In genomic region chr2:129908701-129909425, GRCm38 (mm10) we compare ENCODE assay signal across 8 mouse cellular contexts.
DNase-seq lines count a peak whose midpoint lies in the region; ATAC-seq and TF ChIP-seq lines count a peak whose summit lies in the region.

No protein-coding gene starts in this region.

- TF ChIP-seq CTCF in gastrocnemius, adult 2 months (IDR thresholded peaks at IDR 0.05), result no peak

- H3K4me1 ChIP-seq in embryonic facial prominence, embryonic 13.5 days, result peaks cover 15% of the 10 kb centered on the region
- H3K4me1 ChIP-seq in intestine, embryonic 14.5 days (replicated peaks; ENCODE audit: control insufficient read depth, insufficient read depth, low read length), result peaks cover 4% of the 10 kb centered on the region; the same call in 1 of the 2 replicates
- H3K4me1 ChIP-seq in neural tube, embryonic 15.5 days, result peaks cover 15% of the 10 kb centered on the region

- ATAC-seq in embryonic facial prominence, embryonic 13.5 days (ENCODE audit: insufficient number of reproducible peaks, insufficient read depth, low FRiP score, low TSS enrichment, low read depth), result peak; percentile 43; the same call in 1 of the 2 replicates
- peak; percentile 64; the same call in 1 of the 2 replicates for ATAC-seq in intestine, embryonic 14.5 days (replicated peaks; ENCODE audit: low FRiP score, low TSS enrichment, low read depth)
- peak; percentile 94 for ATAC-seq in neural tube, embryonic 15.5 days (ENCODE audit: low FRiP score)

- no peaks in the 10 kb centered on the region for H3K36me3 ChIP-seq in embryonic facial prominence, embryonic 13.5 days
- no peaks in the 10 kb centered on the region for H3K36me3 ChIP-seq in intestine, embryonic 14.5 days (ENCODE audit: control insufficient read depth, insufficient read depth, low read length)
- H3K36me3 ChIP-seq in neural tube, embryonic 15.5 days, result no peaks in the 10 kb centered on the region

- H3K4me3 ChIP-seq in embryonic facial prominence, embryonic 13.5 days, result peak overlapping the region; percentile 36
- peak overlapping the region; percentile 25 for H3K4me3 ChIP-seq in intestine, embryonic 14.5 days (ENCODE audit: low read depth, low read length)
- H3K4me3 ChIP-seq in neural tube, embryonic 15.5 days (replicated peaks), result peak overlapping the region; percentile 50
- H3K4me3 ChIP-seq in gastrocnemius, adult 2 months, result no peak overlapping the region

- WGBS in embryonic facial prominence, embryonic 13.5 days, result 2% methylated on average over 28 of the region's 28 CpGs
- WGBS in intestine, embryonic 14.5 days, result 3% methylated on average over 28 of the region's 28 CpGs
- WGBS in neural tube, embryonic 15.5 days, result 1% methylated on average over 28 of the region's 28 CpGs

- H3K27ac ChIP-seq in embryonic facial prominence, embryonic 13.5 days, result no peak overlapping the region
- no peak overlapping the region for H3K27ac ChIP-seq in intestine, embryonic 14.5 days (ENCODE audit: low read depth)
- H3K27ac ChIP-seq in neural tube, embryonic 15.5 days (replicated peaks), result peak overlapping the region; percentile 84
- H3K27ac ChIP-seq in gastrocnemius, adult 2 months, result no peak overlapping the region

- peak overlapping the region; percentile 64 for H3K4me2 ChIP-seq in embryonic facial prominence, embryonic 13.5 days
- peak overlapping the region; percentile 54 for H3K4me2 ChIP-seq in intestine, embryonic 14.5 days (ENCODE audit: low read length)
- H3K4me2 ChIP-seq in neural tube, embryonic 15.5 days, result peak overlapping the region; percentile 84

- intact Hi-C loops in gastrocnemius, adult 2 months (cut with DNase I), result loop anchor here (5.0 to 10.0 kb wide), 2 partner anchors 148 to 336 kb away; no protein-coding TSS in a partner anchor

- H3K9ac ChIP-seq in embryonic facial prominence, embryonic 13.5 days, result peak overlapping the region; percentile 57; the same call in 1 of the 2 replicates
- 0 out of 2 replicates have a peak overlapping the region, but pooled peaks have one; percentile 22 for H3K9ac ChIP-seq in intestine, embryonic 14.5 days (ENCODE audit: low read length)
- H3K9ac ChIP-seq in neural tube, embryonic 15.5 days (replicated peaks), result peak overlapping the region; percentile 55

- peak; percentile 45 for DNase-seq in ovary, postnatal 36 days (ENCODE audit: low spot score)
- no peak for DNase-seq in ovary, postnatal 14 days (ENCODE audit: low spot score)
- DNase-seq in intestine, embryonic 14.5 days (ENCODE audit: low spot score), result peak; percentile 65
- peak; percentile 63 to 77 for DNase-seq in left cerebral cortex, adult 8-10 months (ENCODE audit: low spot score in 2 of 2)
- no peak for DNase-seq in gastrocnemius, adult 2 months
- DNase-seq in T-cell, adult 2 months (ENCODE audit: low spot score), result no peak

- peaks cover 39% of the 10 kb centered on the region for H3K27me3 ChIP-seq in embryonic facial prominence, embryonic 13.5 days
- H3K27me3 ChIP-seq in intestine, embryonic 14.5 days (replicated peaks; ENCODE audit: control insufficient read depth, insufficient read depth, low read length), result 0 out of 2 replicates have a peak, but pooled peaks cover 3% of the 10 kb centered on the region
- H3K27me3 ChIP-seq in neural tube, embryonic 15.5 days (replicated peaks), result no peaks in the 10 kb centered on the region; the same call in 1 of the 2 replicates

- no peaks in the 10 kb centered on the region for H3K9me3 ChIP-seq in embryonic facial prominence, embryonic 13.5 days
- H3K9me3 ChIP-seq in intestine, embryonic 14.5 days (ENCODE audit: control insufficient read depth, low read length), result no peaks in the 10 kb centered on the region
- no peaks in the 10 kb centered on the region for H3K9me3 ChIP-seq in neural tube, embryonic 15.5 days (replicated peaks)

Comparison
In these comparisons a context has a peak if more than half of its experiments do, and no peak if none do; other contexts are left out.
1. DNase-seq: peak in ovary, postnatal 36 days (single experiment), intestine, embryonic 14.5 days (single experiment) and left cerebral cortex, adult 8-10 months (2 of 2); none in ovary, postnatal 14 days (single experiment), gastrocnemius, adult 2 months (single experiment) and T-cell, adult 2 months (single experiment).
2. ATAC-seq: peak in every context shown above with its lines; median percentile 94 in neural tube, embryonic 15.5 days; 64 in intestine, embryonic 14.5 days; 43 in embryonic facial prominence, embryonic 13.5 days.
3. Peak in every context shown above with its lines, with median percentiles within 50 percentile points of each other: H3K4me2 ChIP-seq and H3K9ac ChIP-seq.